Mouse (Mus musculus) heart, embryonic 13.5 days (tissue): ENCODE results near the gene Wwc1. TPM values are rescaled to one million over a fixed set of nuclear protein-coding genes. Genes with fewer than 3 reads are reported as not detected.
"Not testable (repeated sequence)": the region's sequence is repeated elsewhere in the genome, so short reads cannot be mapped to it uniquely, and the experiment has no call there.

Source experiments
- ATAC-seq: fragments of 200-750 bp; cut with Nextera tagmentation; 2 replicates; pipeline ENCODE4 v1.8.0; 2017; ENCODE audit warnings: moderate TSS enrichment; ENCODE audit not compliant: insufficient number of reproducible peaks, low FRiP score, low TSS enrichment; ENCODE audit errors: extremely low read depth
- H3K27ac ChIP-seq: fragments of 300-500 bp; sonication (generic); replicated peaks from 2 replicates; pipeline ENCODE4 v1.5.1; 2015; ENCODE audit warnings: moderate library complexity, mild to moderate bottlenecking, inconsistent platforms
- H3K27me3 ChIP-seq: fragments of 300-500 bp; sonication (generic); replicated peaks from 2 replicates; pipeline ENCODE4 v1.6.1; 2015; ENCODE audit warnings: mild to moderate bottlenecking, inconsistent platforms
- H3K36me3 ChIP-seq: fragments of 300-500 bp; sonication (generic); 2 replicates; pipeline ENCODE4 v1.6.1; 2015; ENCODE audit warnings: mild to moderate bottlenecking, inconsistent platforms
- H3K4me1 ChIP-seq: fragments of 300-500 bp; sonication (generic); 2 replicates; pipeline ENCODE4 v1.6.1; 2015; ENCODE audit warnings: inconsistent platforms
- H3K4me2 ChIP-seq: fragments of 300-500 bp; sonication (generic); 2 replicates; pipeline ENCODE4 v1.6.1; 2015; ENCODE audit warnings: inconsistent platforms, mild to moderate bottlenecking, moderate library complexity
- H3K4me3 ChIP-seq: fragments of 300-500 bp; sonication (generic); 2 replicates; pipeline ENCODE4 v1.5.1; 2015; ENCODE audit warnings: moderate library complexity, mild to moderate bottlenecking, inconsistent platforms
- H3K9ac ChIP-seq: fragments of 300-500 bp; sonication (generic); 2 replicates; pipeline ENCODE4 v1.6.1; 2015; ENCODE audit warnings: inconsistent platforms, mild to moderate bottlenecking, moderate library complexity
- H3K9me3 ChIP-seq: fragments of 300-500 bp; sonication (generic); 2 replicates; pipeline ENCODE4 v1.6.1; 2016; ENCODE audit warnings: inconsistent platforms
- WGBS: fragments of 180-500 bp; shearing (Covaris S2); methylation state at CpG from one replicate; pipeline ENCODE4 v1.1.7; 2015; ENCODE audit warnings: mixed read lengths; 5-methylcytosine and 5-hydroxymethylcytosine counted together
- polyA plus RNA-seq: library from polyadenylated mRNA; unstranded; fragments of >200 nt; fragmentation: Nextera tagmentation; extraction: Ambion mirVana; gene quantifications from 2 replicates; pipeline ENCODE4 v1.2.1, GENCODE M21; 2015

Wwc1 gene
- polyA plus RNA-seq, 1 experiment from 2014 or later: 1.0 TPM

DNA sequence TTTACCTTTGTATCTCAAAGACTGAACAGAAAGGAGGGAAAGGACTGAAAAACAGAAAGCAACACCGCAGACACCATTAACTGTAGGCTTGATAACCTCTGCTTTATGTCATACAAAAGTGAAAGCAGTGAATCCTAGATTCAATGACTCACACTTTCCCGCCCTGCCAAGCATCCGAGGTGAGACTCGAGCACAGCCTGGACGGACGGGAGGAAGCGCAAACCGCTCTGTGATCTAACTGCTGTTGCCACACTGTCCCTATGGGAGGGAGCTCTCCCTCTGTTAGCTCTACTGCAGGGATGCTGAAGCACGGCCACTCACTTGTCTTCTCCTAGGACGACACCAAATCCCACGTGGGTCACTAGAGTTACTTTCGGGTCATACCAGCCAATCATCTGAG is 164.0 kb downstream of the Wwc1 start:
- no peak overlapping the region for H3K4me3 ChIP-seq
- H3K36me3 ChIP-seq: peaks cover 97% of the 10 kb centered on the region
- no peaks in the 10 kb centered on the region for H3K27me3 ChIP-seq
- 85% methylated on average over 12 of the region's 12 CpGs for WGBS
- no peaks in the 10 kb centered on the region for H3K9me3 ChIP-seq
- H3K27ac ChIP-seq: no peak overlapping the region
- H3K9ac ChIP-seq: no peak overlapping the region
- H3K4me2 ChIP-seq: no peak overlapping the region
- no peak for ATAC-seq
- H3K4me1 ChIP-seq: no peaks in the 10 kb centered on the region

- Histone ChIP-seq H3K9me3 (no peaks in the 10 kb centered on the region), H3K27me3 (no peaks in the 10 kb centered on the region), H3K27ac (no peak overlapping the region), H3K4me3 (no peak overlapping the region), H3K36me3 (peaks cover 100% of the 10 kb centered on the region), H3K4me1 (0 out of 2 replicates have a peak, but pooled peaks cover 3% of the 10 kb centered on the region), H3K4me2 (no peak overlapping the region), H3K9ac (no peak overlapping the region)
- 83% methylated on average over 10 of the region's 10 CpGs for WGBS
- no peak for ATAC-seq
These were observed 168.9 kb downstream of the Wwc1 start for GRCm38 (mm10) chr11:35811458-35811857.

GRCm38 (mm10) chr11:35801332-35801731 is 179.0 kb downstream of the Wwc1 start:
- Histone ChIP-seq H3K27me3 (peaks cover 50% of the 10 kb centered on the region), H3K9ac (no peak overlapping the region), H3K4me2 (no peak overlapping the region), H3K4me1 (peaks cover 10% of the 10 kb centered on the region), H3K36me3 (peaks cover 3% of the 10 kb centered on the region), H3K27ac (no peak overlapping the region), H3K4me3 (no peak overlapping the region), H3K9me3 (no peaks in the 10 kb centered on the region)
- no peak for ATAC-seq
- 69% methylated on average over 5 of the region's 5 CpGs for WGBS

GRCm38 (mm10) chr11:35798874-35799273 is 181.5 kb downstream of the Wwc1 start, which contains the start of gene Fbll1:
Gene Fbll1, minus strand, starts transcription at chr11:35798884.
- 13% methylated on average over 11 of the region's 11 CpGs for WGBS
- H3K4me3 ChIP-seq: peak within 1 kb of the TSS; percentile 46
- H3K36me3 ChIP-seq: no peaks in the 10 kb centered on the region
- H3K27me3 ChIP-seq: peaks cover 74% of the 10 kb centered on the region
- no peak within 1 kb of the TSS for H3K27ac ChIP-seq
- H3K9me3 ChIP-seq: no peaks in the 10 kb centered on the region
- peaks cover 10% of the 10 kb centered on the region for H3K4me1 ChIP-seq
- no peak for ATAC-seq
- peak within 1 kb of the TSS; percentile 67 for H3K4me2 ChIP-seq
- no peak within 1 kb of the TSS for H3K9ac ChIP-seq

GRCm38 (mm10) chr11:35798495-35798820 is 181.9 kb downstream of the Wwc1 start:
- Histone ChIP-seq H3K27ac (no peak overlapping the region), H3K9me3 (no peaks in the 10 kb centered on the region), H3K36me3 (no peaks in the 10 kb centered on the region), H3K4me2 (peak overlapping the region; percentile 67), H3K27me3 (peaks cover 78% of the 10 kb centered on the region), H3K9ac (no peak overlapping the region), H3K4me3 (peak overlapping the region; percentile 46), H3K4me1 (peaks cover 10% of the 10 kb centered on the region)
- 5% methylated on average over 23 of the region's 23 CpGs for WGBS
- no peak for ATAC-seq

- 3% methylated on average over 86 of the region's 86 CpGs for WGBS
- Histone ChIP-seq H3K9me3 (no peaks in the 10 kb centered on the region), H3K27me3 (peaks cover 78% of the 10 kb centered on the region)
These were observed 182.4 kb downstream of the Wwc1 start for GRCm38 (mm10) chr11:35797751-35798494.

GRCm38 (mm10) chr11:35792800-35793199 is 187.5 kb downstream of the Wwc1 start:
- not testable (repeated sequence) for H3K9me3 ChIP-seq, ATAC-seq, H3K9ac ChIP-seq, H3K4me2 ChIP-seq, H3K4me1 ChIP-seq, H3K4me3 ChIP-seq, H3K27ac ChIP-seq
- Histone ChIP-seq H3K36me3 (peaks cover 31% of the 10 kb centered on the region), H3K27me3 (peaks cover 43% of the 10 kb centered on the region)
- WGBS: 77% methylated on average over 5 of the region's 5 CpGs

More at GRCm38 (mm10) chr11:35797751-35798494, 182.4 kb downstream of the Wwc1 start:
- Histone ChIP-seq H3K4me2 (peak overlapping the region; percentile 67), H3K27ac (no peak overlapping the region), H3K36me3 (no peaks in the 10 kb centered on the region), H3K4me3 (peak overlapping the region; percentile 46), H3K9ac (no peak overlapping the region), H3K4me1 (peaks cover 10% of the 10 kb centered on the region)
- ATAC-seq: no peak

GRCm38 (mm10) chr11:35788443-35788842 is 191.9 kb downstream of the Wwc1 start:
- WGBS: 82% methylated on average over 2 of the region's 2 CpGs
- Histone ChIP-seq H3K4me1 (no peaks in the 10 kb centered on the region), H3K36me3 (peaks cover 63% of the 10 kb centered on the region), H3K4me3 (no peak overlapping the region), H3K27ac (no peak overlapping the region), H3K9ac (no peak overlapping the region), H3K27me3 (0 out of 2 replicates have a peak, but pooled peaks cover under 1% of the 10 kb centered on the region), H3K4me2 (no peak overlapping the region), H3K9me3 (no peaks in the 10 kb centered on the region)
- no peak for ATAC-seq

Other genes starting within 250 kb of the Wwc1 start
- 8.0 and 8.4 TPM in 2 replicates for gene Pank3, start 211.0 kb downstream of the Wwc1 start, polyA plus RNA-seq
- not detected in 2 replicates for gene Fbll1, start 181.6 kb downstream of the Wwc1 start, polyA plus RNA-seq
- 63.5 and 70.0 TPM in 2 replicates for gene Rars, start 146.0 kb downstream of the Wwc1 start, polyA plus RNA-seq